Mouse (Mus musculus): ENCODE results near the gene Apoo. TPM values are rescaled to one million over a fixed set of nuclear protein-coding genes. Genes with fewer than 3 reads are reported as not detected.

The Apoo gene
- total RNA-seq, 2 experiments from 2014 or later, result 71.2 to 78.2 TPM

Small RNA genes lying within 50 kb of the gene (microRNA-seq; reads per million reads assigned to microRNA genes)
- gene Gm44477, result 0 reads per million in 2 experiments

Other genes starting within 250 kb of the Apoo start
- 10 to 100 TPM; 32.0 to 35.0 TPM for gene Zfx, start 243.4 kb upstream of the Apoo start, total RNA-seq (2021)
- 100 to 1,000 TPM in 1 of 2 experiments, 10 to 100 TPM in 1; 96.1 to 148 TPM for gene Eif2s3x, start 154.3 kb upstream of the Apoo start, total RNA-seq (2021)
- 10 to 100 TPM; 26.0 to 29.3 TPM for gene Klhl15, start 132.5 kb upstream of the Apoo start, total RNA-seq (2021)
- gene Fam90a1b, start 340 bp upstream of the Apoo start, total RNA-seq (2021), result under 1 TPM in 1 of 2 experiments, not detected in 1; 0.13 TPM
- 100 to 1,000 TPM; 507 to 531 TPM for gene Maged1, start 175.0 kb downstream of the Apoo start, total RNA-seq (2021)